Mouse (Mus musculus) CH12.LX (cell line): ENCODE measurements at regions not wholly inside any gene's neighbourhood (a gene's known extent, or its start where the extent isn't known, plus 50 kb on each side); places are given as distances from the start of the nearest gene placed in this dataset.

Source experiments
- DNase-seq: peaks from one replicate; pipeline ENCODE4 v3.0.0-alpha.2; 2013; ENCODE audit errors: extremely low read depth
- H3K27ac ChIP-seq: 2 replicates; pipeline ENCODE4 v1.5.1; 2012; ENCODE audit warnings: low read depth, mild to moderate bottlenecking, control low read depth, moderate library complexity; ENCODE audit not compliant: insufficient read depth
- H3K27me3 ChIP-seq: replicated peaks from 2 replicates; pipeline ENCODE3; 2012; ENCODE audit warnings: inconsistent platforms
- H3K36me3 ChIP-seq, 2 experiments: replicated peaks in 1 of 2; 2 replicates each; pipeline versions ENCODE3 to v1.6.1; 2012; ENCODE audit warnings: inconsistent platforms in 1 of 2, low read length in 1 of 2, mild to moderate bottlenecking in 1 of 2, mixed read lengths in 1 of 2, moderate library complexity in 1 of 2; ENCODE audit not compliant: control insufficient read depth in 1 of 2, insufficient read depth in 1 of 2
- H3K4me1 ChIP-seq, 2 experiments: 2 replicates each; pipeline ENCODE4 v1.6.1; 2012; ENCODE audit warnings: inconsistent platforms in 1 of 2, moderate library complexity in 1 of 2; ENCODE audit not compliant: insufficient read depth in 2 of 2, control insufficient read depth in 1 of 2
- H3K4me2 ChIP-seq: 2 replicates; pipeline ENCODE4 v1.6.1; 2012; ENCODE audit warnings: low read depth, mild to moderate bottlenecking, control low read depth; ENCODE audit not compliant: poor library complexity, insufficient read depth, severe bottlenecking
- H3K4me3 ChIP-seq, 3 experiments: fragments of 150-350 bp in 1 of 3; sonication (generic) in 1 of 3; replicated peaks in 1 of 3; 2 replicates each; pipeline versions ENCODE3 to v1.5.1; 2011 to 2012; ENCODE audit warnings: low read depth in 2 of 3, low read length in 2 of 3, mild to moderate bottlenecking in 2 of 3, moderate library complexity in 2 of 3, control low read depth in 1 of 3, improper control_type of control experiment in 1 of 3, inconsistent platforms in 1 of 3, mixed read lengths in 1 of 3; ENCODE audit not compliant: poor library complexity in 1 of 3
- H3K79me2 ChIP-seq: replicated peaks from 2 replicates; pipeline ENCODE4 v1.6.1; 2012; ENCODE audit warnings: mild to moderate bottlenecking, moderate library complexity; ENCODE audit not compliant: control insufficient read depth, poor library complexity, insufficient read depth, severe bottlenecking; ENCODE audit errors: extremely low read depth
- H3K9ac ChIP-seq: 2 replicates; pipeline ENCODE4 v1.6.1; 2012; ENCODE audit warnings: low read depth, mild to moderate bottlenecking, control low read depth, moderate library complexity; ENCODE audit not compliant: insufficient read depth
- H3K9me3 ChIP-seq: replicated peaks from 2 replicates; pipeline ENCODE3; 2012; ENCODE audit warnings: low read length, inconsistent platforms, mixed read lengths
- BHLHE40 ChIP-seq: IDR thresholded peaks from 2 replicates; pipeline ENCODE4 v1.6.1; 2011; ENCODE audit warnings: mild to moderate bottlenecking, low read depth, low read length, improper control_type of control experiment
- CHD1 ChIP-seq: IDR thresholded peaks from 2 replicates; pipeline ENCODE4 v1.6.1; 2012; ENCODE audit warnings: low read depth, low read length, improper control_type of control experiment, inconsistent platforms
- CHD2 ChIP-seq: IDR thresholded peaks from 2 replicates; pipeline ENCODE4 v1.6.1; 2011; ENCODE audit warnings: low read length, improper control_type of control experiment
- ETS1 ChIP-seq: conservative IDR thresholded peaks from 2 replicates; pipeline ENCODE4 v1.6.1; 2012; ENCODE audit warnings: low read depth, mild to moderate bottlenecking, inconsistent platforms, low read length, improper control_type of control experiment, moderate library complexity
- HCFC1 ChIP-seq: IDR thresholded peaks from 2 replicates; pipeline ENCODE4 v1.6.1; 2012; ENCODE audit warnings: low read depth, mild to moderate bottlenecking, inconsistent platforms, low read length, improper control_type of control experiment
- IRF4 ChIP-seq: IDR thresholded peaks from 2 replicates; pipeline ENCODE4 v1.6.1; 2014; ENCODE audit warnings: low read depth, mild to moderate bottlenecking, inconsistent platforms, low read length, improper control_type of control experiment
- JUN ChIP-seq: IDR thresholded peaks from 2 replicates; pipeline ENCODE4 v1.6.1; 2011; ENCODE audit warnings: low read depth, mild to moderate bottlenecking, low read length, improper control_type of control experiment, moderate library complexity; ENCODE audit not compliant: insufficient read depth
- KAT2A ChIP-seq: IDR thresholded peaks from 2 replicates; pipeline ENCODE4 v1.6.1; 2012; ENCODE audit warnings: low read length, improper control_type of control experiment, inconsistent platforms; ENCODE audit not compliant: insufficient replicate concordance
- MYC ChIP-seq: IDR thresholded peaks from 2 replicates; pipeline ENCODE4 v1.6.1; 2011; ENCODE audit warnings: low read depth, mild to moderate bottlenecking, improper control_type of control experiment, low read length
- NRF1 ChIP-seq: IDR thresholded peaks from 2 replicates; pipeline ENCODE4 v1.6.1; 2014; ENCODE audit warnings: low read depth, mild to moderate bottlenecking, inconsistent platforms, low read length, improper control_type of control experiment, moderate library complexity
- PAX5 ChIP-seq: IDR thresholded peaks from 2 replicates; pipeline ENCODE4 v1.6.1; 2012; ENCODE audit warnings: low read length, inconsistent platforms, mixed read lengths
- POLR2A ChIP-seq: IDR thresholded peaks from 2 replicates; pipeline ENCODE4 v1.6.1; 2011; ENCODE audit warnings: low read depth, mild to moderate bottlenecking, improper control_type of control experiment, low read length
- POLR2AphosphoS2 ChIP-seq: IDR thresholded peaks from 2 replicates; pipeline ENCODE4 v1.6.1; 2011; ENCODE audit warnings: low read depth, low read length, improper control_type of control experiment
- RCOR1 ChIP-seq: conservative IDR thresholded peaks from 2 replicates; pipeline ENCODE4 v1.6.1; 2012; ENCODE audit warnings: low read depth, mild to moderate bottlenecking, inconsistent platforms, low read length, improper control_type of control experiment
- SIN3A ChIP-seq: IDR thresholded peaks from 2 replicates; pipeline ENCODE4 v1.6.1; 2012; ENCODE audit warnings: low read length, improper control_type of control experiment, inconsistent platforms
- TBP ChIP-seq: conservative IDR thresholded peaks from 2 replicates; pipeline ENCODE4 v1.6.1; 2011; ENCODE audit warnings: low read depth, low read length, improper control_type of control experiment
- TCF12 ChIP-seq: IDR thresholded peaks from 2 replicates; pipeline ENCODE4 v1.6.1; 2014; ENCODE audit warnings: low read depth, mild to moderate bottlenecking, inconsistent platforms, low read length, improper control_type of control experiment
- USF1 ChIP-seq: IDR thresholded peaks from 2 replicates; pipeline ENCODE4 v1.6.1; 2014; ENCODE audit warnings: low read depth, mild to moderate bottlenecking, inconsistent platforms, low read length, improper control_type of control experiment
- USF2 ChIP-seq: conservative IDR thresholded peaks from 2 replicates; pipeline ENCODE4 v1.6.1; 2011; ENCODE audit warnings: low read depth, low read length, improper control_type of control experiment
- ZC3H11A ChIP-seq: IDR thresholded peaks from 2 replicates; pipeline ENCODE4 v1.6.1; 2012; ENCODE audit warnings: low read depth, mild to moderate bottlenecking, inconsistent platforms, low read length, improper control_type of control experiment
- ZMIZ1 ChIP-seq: IDR thresholded peaks from 2 replicates; pipeline ENCODE4 v1.6.1; 2012; ENCODE audit warnings: low read depth, mild to moderate bottlenecking, inconsistent platforms, low read length, improper control_type of control experiment
- ZNF384 ChIP-seq: IDR thresholded peaks from 2 replicates; pipeline ENCODE4 v1.6.1; 2012; ENCODE audit warnings: low read depth, low read length, improper control_type of control experiment, inconsistent platforms
- dilution Hi-C: fragments of 300-500 bp; cut with MboI; formaldehyde crosslinking; loops from 2 replicates; pipeline ENCODE4 v1.14.3; 2020; ENCODE audit warnings: low sequenced_read_pairs; ENCODE audit not compliant: extremely low pct_unique_long_range_greater_than_20kb, extremely low pct_ligation_motif_present
- in situ Hi-C: fragments of 300-500 bp; cut with MboI; formaldehyde crosslinking; loops from 3 replicates; pipeline ENCODE4 v1.14.3; 2019; ENCODE audit warnings: low sequenced_read_pairs, low pct_ligation_motif_present, low pct_unique_long_range_greater_than_20kb, mixed read lengths

DNA sequence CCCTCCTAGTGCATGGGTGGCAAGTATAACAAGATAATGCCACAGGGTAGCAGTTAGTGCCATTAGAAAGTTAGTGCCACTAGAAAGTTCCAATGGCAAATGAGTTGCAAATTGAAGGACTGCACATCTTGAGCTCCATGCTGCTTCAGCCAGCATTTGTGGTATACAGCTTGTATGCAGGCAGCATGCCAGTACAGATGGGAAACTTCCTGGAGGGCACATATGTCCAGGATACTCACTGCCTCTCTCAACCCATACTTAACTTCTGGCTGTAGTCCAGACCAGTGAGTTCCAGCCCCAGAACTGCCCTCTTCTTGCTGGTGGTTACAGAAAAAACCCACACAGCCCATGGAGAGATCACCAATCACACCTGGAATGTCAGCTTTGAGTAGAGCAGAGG lies 113.8 kb upstream of the Plxna2 start:
- no peak for DNase-seq
- no peaks in the 10 kb centered on the region for H3K27me3 ChIP-seq
- H3K4me3 ChIP-seq, result no peak overlapping the region
- no peaks in the 10 kb centered on the region for H3K9me3 ChIP-seq
- no peaks in the 10 kb centered on the region for H3K4me1 ChIP-seq
- no peaks in the 10 kb centered on the region for H3K79me2 ChIP-seq
- no peaks in the 10 kb centered on the region for H3K36me3 ChIP-seq
- TF ChIP-seq USF2 (no peak), ZNF384 (no peak)
- TF ChIP-seq, all 38 proteins: peak for 0
- in situ Hi-C loops (no loop called here), dilution Hi-C loops (no loop called here)
- Histone ChIP-seq H3K9ac (no peak overlapping the region), H3K4me2 (no peak overlapping the region), H3K27ac (no peak overlapping the region)

- DNase-seq, result no peak
- in situ Hi-C loops, result no loop called here
- dilution Hi-C loops, result no loop called here
Measured at GRCm38 (mm10) chr1:194503517-194503916, 114.5 kb upstream of the Plxna2 start.

DNA sequence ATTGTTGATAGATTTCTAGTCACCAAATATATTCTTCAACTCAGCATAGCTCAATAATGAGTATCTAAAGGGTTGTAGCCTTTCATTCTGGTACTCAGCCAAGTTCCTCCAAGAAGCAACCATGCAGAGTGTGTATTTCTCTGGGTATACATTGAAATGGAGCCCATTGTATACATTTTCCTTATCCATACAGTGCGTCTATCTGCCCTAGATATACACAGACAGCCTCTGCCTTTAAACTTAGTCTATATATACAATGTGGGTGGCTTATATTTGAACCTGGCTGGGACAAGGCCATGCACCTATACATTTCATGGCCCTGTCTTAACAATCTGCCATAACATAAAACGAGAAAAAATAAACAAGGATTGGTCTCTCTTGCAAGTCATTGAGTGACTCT lies 121.6 kb upstream of the Plxna2 start:
- TF ChIP-seq SIN3A (no peak), PAX5 (no peak), TBP (no peak), HCFC1 (no peak), USF1 (no peak), POLR2A (no peak), CHD2 (no peak), NRF1 (no peak), ETS1 (no peak), POLR2AphosphoS2 (no peak), IRF4 (no peak), BHLHE40 (no peak), USF2 (no peak), JUN (no peak)
- DNase-seq, result no peak
- Histone ChIP-seq H3K27ac (no peak overlapping the region), H3K4me3 (no peak overlapping the region), H3K27me3 (no peaks in the 10 kb centered on the region), H3K9ac (no peak overlapping the region), H3K36me3 (no peaks in the 10 kb centered on the region), H3K4me1 (no peaks in the 10 kb centered on the region), H3K4me2 (no peak overlapping the region), H3K79me2 (no peaks in the 10 kb centered on the region), H3K9me3 (no peaks in the 10 kb centered on the region)
- in situ Hi-C loops, result no loop called here
- dilution Hi-C loops, result no loop called here

More at GRCm38 (mm10) chr1:194503517-194503916, 114.5 kb upstream of the Plxna2 start:
- Histone ChIP-seq H3K36me3 (no peaks in the 10 kb centered on the region), H3K27me3 (no peaks in the 10 kb centered on the region), H3K79me2 (no peaks in the 10 kb centered on the region), H3K9ac (no peak overlapping the region), H3K4me3 (no peak overlapping the region), H3K4me1 (no peaks in the 10 kb centered on the region), H3K4me2 (no peak overlapping the region), H3K27ac (no peak overlapping the region), H3K9me3 (no peaks in the 10 kb centered on the region)
- TF ChIP-seq POLR2AphosphoS2 (no peak), TCF12 (no peak), CHD1 (no peak), BHLHE40 (no peak), MYC (no peak), HCFC1 (no peak), USF2 (no peak), RCOR1 (no peak), ZC3H11A (no peak), KAT2A (no peak), TBP (no peak), CHD2 (no peak), ETS1 (no peak), ZMIZ1 (no peak)
- TF ChIP-seq, all 38 proteins: peak for 0
